Mouse (Mus musculus): Measurements from ENCODE around the gene Majin.
A peak's percentile ranks its signal among the peaks of the same experiment; 100 is the strongest.

The Majin gene

GRCm38 (mm10) chr19:6184131-6184530 is at the start of gene Majin:
Gene Majin, plus strand, starts transcription at chr19:6184388.
- no peak for DNase-seq

- no peak for DNase-seq
Observed at GRCm38 (mm10) chr19:6136397-6136796, 47.8 kb upstream of the Majin start.

- DNase-seq = no peak
Observed at GRCm38 (mm10) chr19:6139701-6140100, 44.5 kb upstream of the Majin start.

- no peak for DNase-seq
Observed at GRCm38 (mm10) chr19:6140374-6140677, 43.9 kb upstream of the Majin start.

- peak; percentile 93 for DNase-seq
Observed at GRCm38 (mm10) chr19:6140678-6141393, 43.4 kb upstream of the Majin start, which contains the start of gene Batf2. Gene Batf2, plus strand, starts transcription at chr19:6140983.

- DNase-seq = peak; percentile 77
Observed at GRCm38 (mm10) chr19:6141394-6141749, 42.8 kb upstream of the Majin start, which contains the start of gene Arl2. Gene Arl2, minus strand, starts transcription at chr19:6141548.

GRCm38 (mm10) chr19:6144842-6145241 is 39.3 kb upstream of the Majin start:
- DNase-seq = no peak

GRCm38 (mm10) chr19:6155174-6155573 is 29.0 kb upstream of the Majin start:
- no peak for DNase-seq

- peak; percentile 44 for DNase-seq
Observed at GRCm38 (mm10) chr19:6156372-6156771, 27.8 kb upstream of the Majin start.

GRCm38 (mm10) chr19:6157220-6157619 is 27.0 kb upstream of the Majin start:
- DNase-seq = no peak

- peak; percentile 38 for DNase-seq
Observed at GRCm38 (mm10) chr19:6163872-6164547, 20.2 kb upstream of the Majin start.

GRCm38 (mm10) chr19:6166750-6167149 is 17.4 kb upstream of the Majin start:
- no peak for DNase-seq

GRCm38 (mm10) chr19:6171215-6171614 is 13.0 kb upstream of the Majin start:
- no peak for DNase-seq

- no peak for DNase-seq
Observed at GRCm38 (mm10) chr19:6174771-6175170, 9.4 kb upstream of the Majin start.

GRCm38 (mm10) chr19:6178775-6179174 is 5.4 kb upstream of the Majin start:
- DNase-seq = no peak

- DNase-seq = no peak
Observed at GRCm38 (mm10) chr19:6181629-6182028, 2.6 kb upstream of the Majin start.

- DNase-seq = no peak
Observed at GRCm38 (mm10) chr19:6182534-6182933, 1.7 kb upstream of the Majin start.

- DNase-seq = no peak
Observed at GRCm38 (mm10) chr19:6204265-6204664, 20.1 kb downstream of the Majin start.

- DNase-seq = no peak
Observed at GRCm38 (mm10) chr19:6206716-6207115, 22.5 kb downstream of the Majin start.

GRCm38 (mm10) chr19:6216046-6216705 is 32.0 kb downstream of the Majin start:
- DNase-seq = no peak

GRCm38 (mm10) chr19:6218606-6219005 is 34.4 kb downstream of the Majin start:
- DNase-seq = no peak

- DNase-seq = no peak
Observed at GRCm38 (mm10) chr19:6226135-6226534, 41.9 kb downstream of the Majin start, which contains the start of gene Gpha2. Gene Gpha2, plus strand, starts transcription at chr19:6226380.

- no peak for DNase-seq
Observed at GRCm38 (mm10) chr19:6226763-6227162, 42.6 kb downstream of the Majin start.

- no peak for DNase-seq
Observed at GRCm38 (mm10) chr19:6227864-6228263, 43.7 kb downstream of the Majin start.

Measured in kidney, adult 18-20 months (tissue).